Mouse (Mus musculus): ENCODE measurements at regions not wholly inside any gene's neighbourhood (a gene's known extent, or its start where the extent isn't known, plus 50 kb on each side); places are given as distances from the start of the nearest gene placed in this dataset.
A peak's percentile ranks its signal among the peaks of the same experiment; 100 is the strongest.

GRCm38 (mm10) chr3:35688111-35688510 lies 65.8 kb upstream of the Atp11b start:
- DNase-seq (ENCODE audit: low read depth in 2 of 2, low spot score in 2 of 2): no peak

GRCm38 (mm10) chr3:35688781-35689180 lies 65.1 kb upstream of the Atp11b start:
- peak; percentile 31 to 58 for DNase-seq (ENCODE audit: low read depth in 2 of 2, low spot score in 2 of 2)

GRCm38 (mm10) chr3:35693039-35693438 lies 60.9 kb upstream of the Atp11b start:
- peak; percentile 86 to 92 for DNase-seq (ENCODE audit: low read depth in 2 of 2, low spot score in 2 of 2)

- DNase-seq (ENCODE audit: low read depth in 2 of 2, low spot score in 2 of 2): no peak
These were observed 60.4 kb upstream of the Atp11b start for GRCm38 (mm10) chr3:35693551-35693950.

DNA sequence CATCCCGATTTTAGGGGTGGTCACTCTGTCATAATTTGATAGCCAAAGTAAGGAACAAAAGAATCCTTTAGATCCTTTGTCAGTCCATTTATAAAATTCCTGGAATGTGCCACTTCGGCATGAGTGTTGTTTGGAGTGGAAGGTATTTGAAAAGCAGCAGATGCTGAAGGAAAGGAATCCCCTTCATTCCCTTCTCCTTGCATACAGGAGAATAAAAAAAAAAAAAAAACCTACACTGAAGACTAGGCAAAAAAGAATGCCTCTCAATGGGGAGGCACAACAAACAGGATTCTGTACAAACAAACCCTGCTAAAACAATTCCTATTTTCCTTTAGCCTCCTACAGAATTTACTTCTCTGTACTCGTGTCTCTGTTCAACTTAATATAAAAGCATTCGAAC lies 59.7 kb upstream of the Atp11b start:
- DNase-seq (ENCODE audit: low read depth in 2 of 2, low spot score in 2 of 2): no peak

DNA sequence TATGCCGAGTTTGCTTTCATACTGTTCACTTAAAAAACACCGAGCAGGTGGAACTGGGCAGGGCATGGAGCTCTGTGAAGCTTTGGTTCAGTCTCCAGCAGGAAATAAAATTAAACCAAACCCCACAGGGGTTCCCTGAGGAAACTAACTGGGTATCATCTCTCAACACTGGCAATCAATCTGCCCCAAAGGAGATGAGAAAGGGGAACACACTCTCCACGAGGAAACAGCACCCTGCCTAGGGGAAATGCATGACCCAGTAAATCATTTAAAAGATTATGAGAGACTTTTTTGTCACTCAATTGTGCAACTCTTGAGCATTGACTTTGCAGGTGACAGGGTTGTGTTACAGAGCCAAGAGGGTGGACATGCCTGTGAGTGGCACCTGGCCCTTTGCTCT lies 58.0 kb upstream of the Atp11b start:
- DNase-seq (ENCODE audit: low read depth in 2 of 2, low spot score in 2 of 2): no peak

GRCm38 (mm10) chr3:35699266-35699665 lies 54.6 kb upstream of the Atp11b start:
- no peak for DNase-seq (ENCODE audit: low read depth in 2 of 2, low spot score in 2 of 2)

DNA sequence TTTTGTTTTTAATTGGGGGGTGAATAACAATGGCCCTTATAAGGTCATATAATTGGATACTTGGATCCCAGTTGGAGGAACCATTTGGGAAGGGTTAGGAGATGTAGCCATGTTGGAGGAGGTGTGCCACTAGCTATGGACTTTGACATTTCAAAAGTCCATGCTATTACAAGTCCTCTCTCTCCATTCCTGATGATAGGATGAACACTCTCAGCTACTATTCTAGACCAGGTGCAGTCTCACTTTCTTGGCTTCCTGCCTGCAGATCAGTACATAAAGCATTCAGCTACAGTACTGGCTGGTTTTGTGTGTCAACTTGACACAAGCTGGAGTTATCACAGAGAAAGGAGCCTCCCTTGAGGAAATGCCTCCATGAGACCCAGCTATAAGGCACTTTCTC lies 53.9 kb upstream of the Atp11b start:
- no peak for DNase-seq (ENCODE audit: low read depth in 2 of 2, low spot score in 2 of 2)

- no peak for DNase-seq (ENCODE audit: low read depth in 2 of 2, low spot score in 2 of 2)
These were observed 50.2 kb upstream of the Atp11b start for GRCm38 (mm10) chr3:35703528-35704327.
